Mouse (Mus musculus) G1E (cell line): Measurements from ENCODE around the gene 2610301B20Rik.

Source experiments
- CTCF ChIP-seq: IDR thresholded peaks from 2 replicates; pipeline ENCODE4 v1.5.1; 2012; ENCODE audit warnings: low read depth, low read length, inconsistent platforms, mixed read lengths
- GATA1 ChIP-seq: IDR thresholded peaks from 2 replicates; pipeline ENCODE4 v1.6.1; 2012; ENCODE audit warnings: borderline replicate concordance, low read length, inconsistent platforms, mixed read lengths
- GATA2 ChIP-seq: IDR thresholded peaks from 2 replicates; pipeline ENCODE4 v1.6.1; 2012; ENCODE audit warnings: low read depth, low read length, inconsistent platforms, borderline replicate concordance
- POLR2AphosphoS5 ChIP-seq: IDR thresholded peaks from 2 replicates; pipeline ENCODE4 v1.6.1; 2012; ENCODE audit warnings: low read depth, low read length, inconsistent platforms; ENCODE audit not compliant: insufficient replicate concordance
- TAL1 ChIP-seq: conservative IDR thresholded peaks from 2 replicates; pipeline ENCODE4 v1.6.1; 2012; ENCODE audit warnings: low read depth, low read length, inconsistent platforms, mixed read lengths

DNA sequence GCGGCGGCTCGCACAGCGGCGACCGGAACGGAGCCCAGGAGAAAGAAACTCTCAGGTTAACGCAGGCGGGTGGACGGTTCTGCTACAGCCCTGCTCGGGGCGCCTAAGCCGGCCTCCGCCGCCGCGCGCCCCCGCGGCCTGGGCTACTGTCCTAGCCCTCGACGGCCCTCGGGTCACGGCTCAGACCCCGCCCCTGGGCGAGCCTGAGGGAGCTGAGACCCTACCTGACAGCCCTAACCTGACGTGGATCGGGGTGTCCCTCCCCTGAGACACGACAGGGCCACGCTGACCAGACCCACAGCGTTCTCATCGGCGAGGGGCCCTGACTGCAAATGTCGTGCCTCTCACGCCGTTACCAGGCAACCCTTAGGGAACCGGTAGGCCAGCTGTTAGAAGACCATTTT is 422 bp downstream of the 2610301B20Rik start:
- TF ChIP-seq CTCF = no peak
- no peak for TF ChIP-seq POLR2AphosphoS5
- no peak for TF ChIP-seq TAL1
- TF ChIP-seq GATA2 = no peak
- TF ChIP-seq GATA1 = no peak
